Mouse (Mus musculus): Measurements from ENCODE around the gene Utrn. TPM values are rescaled to one million over a fixed set of nuclear protein-coding genes. Genes with fewer than 3 reads are reported as not detected.

The Utrn gene
- total and polyA plus RNA-seq, 3 experiments, result 0.31 to 1.1 (median 0.67) TPM

DNA sequence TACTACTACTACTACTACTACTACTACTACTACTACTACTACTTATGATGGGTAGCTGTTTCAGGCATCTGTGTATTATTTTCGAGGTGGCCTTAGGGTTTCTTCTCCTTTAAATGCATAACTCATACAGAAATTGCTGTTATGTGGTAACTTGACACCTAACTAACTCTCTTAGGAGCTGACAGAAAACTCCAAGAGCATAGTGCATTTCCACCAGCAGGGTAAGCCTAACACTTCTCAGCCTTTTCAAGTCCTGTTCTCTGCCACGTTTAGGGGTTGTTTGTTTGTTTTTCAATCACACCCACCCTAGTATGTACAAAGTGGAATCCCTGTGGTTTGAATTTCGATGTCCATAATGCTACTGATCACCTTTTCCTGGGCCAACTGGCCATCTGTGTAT lies 78.3 kb downstream of the Utrn start (continued):
- no peak for TF ChIP-seq MAZ (IDR thresholded peaks at IDR 0.05; ENCODE audit: low read depth, low read length)
- no peak for TF ChIP-seq SIN3A (IDR thresholded peaks at IDR 0.05; ENCODE audit: low read length)

DNA sequence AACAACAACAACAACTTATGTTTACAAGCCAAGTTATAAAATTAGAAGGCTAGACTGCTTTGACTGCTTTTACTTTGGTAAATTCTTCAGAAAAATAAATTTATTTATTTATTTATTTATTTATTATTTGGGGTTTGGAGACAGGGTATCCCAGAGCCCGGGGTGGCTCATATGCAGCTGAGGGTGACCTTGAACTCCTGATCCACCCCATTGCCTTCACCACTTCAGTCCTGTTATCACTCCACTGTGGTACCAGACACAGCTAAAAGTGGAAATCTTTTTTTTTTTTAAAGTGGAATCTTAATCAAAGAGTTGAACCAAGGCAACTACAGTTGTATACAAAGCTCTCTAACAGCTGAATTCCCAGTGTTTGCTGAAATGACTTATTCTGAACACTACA lies 80.6 kb downstream of the Utrn start:
- no peak for DNase-seq (ENCODE audit: extremely low read depth)
- in situ Hi-C loops (cut with MboI; ENCODE audit: low pct_ligation_motif_present, low pct_unique_long_range_greater_than_20kb, low sequenced_read_pairs) (no loop called here), dilution Hi-C loops (cut with MboI; ENCODE audit: extremely low pct_ligation_motif_present, extremely low pct_unique_long_range_greater_than_20kb, low sequenced_read_pairs) (no loop called here)
- Histone ChIP-seq H3K4me3 (replicated peaks in 1 of 3; ENCODE audit: low read depth in 2 of 3, low read length in 2 of 3, poor library complexity in 1 of 3) (no peak overlapping the region), H3K27me3 (replicated peaks) (no peaks in the 10 kb centered on the region), H3K4me2 (ENCODE audit: insufficient read depth, low read depth, poor library complexity, severe bottlenecking) (no peak overlapping the region), H3K36me3 (replicated peaks in 1 of 2; ENCODE audit: control insufficient read depth in 1 of 2, insufficient read depth in 1 of 2, low read length in 1 of 2) (no peaks in the 10 kb centered on the region), H3K79me2 (replicated peaks; ENCODE audit: control insufficient read depth, extremely low read depth, insufficient read depth, poor library complexity, severe bottlenecking) (no peaks in the 10 kb centered on the region), H3K27ac (ENCODE audit: insufficient read depth, low read depth) (no peak overlapping the region), H3K9me3 (replicated peaks; ENCODE audit: low read length) (no peaks in the 10 kb centered on the region), H3K4me1 (ENCODE audit: control insufficient read depth in 1 of 2, insufficient read depth in 2 of 2) (0 out of 4 replicates have a peak, but pooled peaks cover 0 to 3% of the 10 kb centered on the region in 2 experiments), H3K9ac (ENCODE audit: insufficient read depth, low read depth) (no peak overlapping the region)
- no peak for TF ChIP-seq RCOR1 (conservative IDR thresholded peaks at IDR 0.05; ENCODE audit: low read depth, low read length)
- TF ChIP-seq POLR2A (IDR thresholded peaks at IDR 0.05; ENCODE audit: low read depth, low read length), result no peak
- no peak for TF ChIP-seq NRF1 (IDR thresholded peaks at IDR 0.05; ENCODE audit: low read depth, low read length)
- no peak for TF ChIP-seq KAT2A (IDR thresholded peaks at IDR 0.05; ENCODE audit: insufficient replicate concordance, low read length)
- no peak for TF ChIP-seq MAX (IDR thresholded peaks at IDR 0.05; ENCODE audit: low read length)
- no peak for TF ChIP-seq USF2 (conservative IDR thresholded peaks at IDR 0.05; ENCODE audit: low read depth, low read length)

DNA sequence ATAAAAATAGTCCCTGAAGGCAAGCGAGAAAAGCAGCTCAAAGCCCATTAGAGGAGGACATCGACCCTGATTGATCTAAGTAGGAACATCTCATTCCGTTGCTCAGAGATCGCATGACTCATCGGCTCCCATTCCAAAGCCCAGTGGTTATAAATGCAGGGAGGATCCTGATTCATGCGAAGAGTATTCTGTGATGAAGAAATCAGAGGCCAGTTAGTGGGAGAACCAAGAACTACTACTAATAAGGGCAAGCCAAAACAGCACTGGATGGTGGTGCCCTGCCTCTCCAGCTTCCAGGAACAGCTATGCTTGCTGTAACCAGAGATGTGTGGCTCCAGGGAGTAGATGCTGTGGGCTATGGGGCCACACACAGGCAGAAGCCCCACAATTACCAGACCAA lies 81.2 kb downstream of the Utrn start:
- in situ Hi-C loops (cut with MboI; ENCODE audit: low pct_ligation_motif_present, low pct_unique_long_range_greater_than_20kb, low sequenced_read_pairs) (no loop called here), dilution Hi-C loops (cut with MboI; ENCODE audit: extremely low pct_ligation_motif_present, extremely low pct_unique_long_range_greater_than_20kb, low sequenced_read_pairs) (no loop called here)
- no peak overlapping the region for H3K4me2 ChIP-seq (ENCODE audit: insufficient read depth, low read depth, poor library complexity, severe bottlenecking)
- H3K4me1 ChIP-seq (ENCODE audit: control insufficient read depth in 1 of 2, insufficient read depth in 2 of 2), result 0 out of 4 replicates have a peak, but pooled peaks cover 0 to 3% of the 10 kb centered on the region in 2 experiments
- no peaks in the 10 kb centered on the region for H3K27me3 ChIP-seq (replicated peaks)
- TF ChIP-seq IRF4 (IDR thresholded peaks at IDR 0.05; ENCODE audit: low read depth, low read length) (no peak), BHLHE40 (IDR thresholded peaks at IDR 0.05; ENCODE audit: low read depth, low read length) (no peak), POLR2A (IDR thresholded peaks at IDR 0.05; ENCODE audit: low read depth, low read length) (no peak), ZC3H11A (IDR thresholded peaks at IDR 0.05; ENCODE audit: low read depth, low read length) (no peak), NELFE (IDR thresholded peaks at IDR 0.05; ENCODE audit: low read depth, low read length) (no peak), MAFK (IDR thresholded peaks at IDR 0.05; ENCODE audit: insufficient replicate concordance, low read length) (no peak), USF1 (IDR thresholded peaks at IDR 0.05; ENCODE audit: low read depth, low read length) (no peak), NRF1 (IDR thresholded peaks at IDR 0.05; ENCODE audit: low read depth, low read length) (no peak), SIN3A (IDR thresholded peaks at IDR 0.05; ENCODE audit: low read length) (no peak), KAT2A (IDR thresholded peaks at IDR 0.05; ENCODE audit: insufficient replicate concordance, low read length) (no peak), MYC (IDR thresholded peaks at IDR 0.05; ENCODE audit: low read depth, low read length) (no peak), PAX5 (IDR thresholded peaks at IDR 0.05; ENCODE audit: low read length) (no peak), MEF2A (IDR thresholded peaks at IDR 0.05; ENCODE audit: borderline replicate concordance, low read depth, low read length) (no peak), MAX (IDR thresholded peaks at IDR 0.05; ENCODE audit: low read length) (no peak), TCF12 (IDR thresholded peaks at IDR 0.05; ENCODE audit: low read depth, low read length) (no peak), EP300 (IDR thresholded peaks at IDR 0.05; ENCODE audit: low read length) (no peak)
- H3K79me2 ChIP-seq (replicated peaks; ENCODE audit: control insufficient read depth, extremely low read depth, insufficient read depth, poor library complexity, severe bottlenecking), result no peaks in the 10 kb centered on the region
- no peak overlapping the region for H3K27ac ChIP-seq (ENCODE audit: insufficient read depth, low read depth)
- H3K9ac ChIP-seq (ENCODE audit: insufficient read depth, low read depth), result no peak overlapping the region
- H3K4me3 ChIP-seq (replicated peaks in 1 of 3; ENCODE audit: low read depth in 2 of 3, low read length in 2 of 3, poor library complexity in 1 of 3), result no peak overlapping the region
- no peak for DNase-seq (ENCODE audit: extremely low read depth)
- no peaks in the 10 kb centered on the region for H3K9me3 ChIP-seq (replicated peaks; ENCODE audit: low read length)
- H3K36me3 ChIP-seq (replicated peaks in 1 of 2; ENCODE audit: control insufficient read depth in 1 of 2, insufficient read depth in 1 of 2, low read length in 1 of 2), result no peaks in the 10 kb centered on the region
